Mouse (Mus musculus): ENCODE results near the gene Hist1h3g.
"Not testable (repeated sequence)": the region's sequence is repeated elsewhere in the genome, so short reads cannot be mapped to it uniquely, and the experiment has no call there.

The Hist1h3g gene

GRCm38 (mm10) chr13:23534368-23535131 lies 672 bp upstream of the Hist1h3g start:
- DNase-seq (ENCODE audit: low read depth, low spot score): no peak

- no peak for DNase-seq (ENCODE audit: low read depth, low spot score)
These were observed 1.0 kb downstream of the Hist1h3g start for GRCm38 (mm10) chr13:23536076-23536822.

DNA sequence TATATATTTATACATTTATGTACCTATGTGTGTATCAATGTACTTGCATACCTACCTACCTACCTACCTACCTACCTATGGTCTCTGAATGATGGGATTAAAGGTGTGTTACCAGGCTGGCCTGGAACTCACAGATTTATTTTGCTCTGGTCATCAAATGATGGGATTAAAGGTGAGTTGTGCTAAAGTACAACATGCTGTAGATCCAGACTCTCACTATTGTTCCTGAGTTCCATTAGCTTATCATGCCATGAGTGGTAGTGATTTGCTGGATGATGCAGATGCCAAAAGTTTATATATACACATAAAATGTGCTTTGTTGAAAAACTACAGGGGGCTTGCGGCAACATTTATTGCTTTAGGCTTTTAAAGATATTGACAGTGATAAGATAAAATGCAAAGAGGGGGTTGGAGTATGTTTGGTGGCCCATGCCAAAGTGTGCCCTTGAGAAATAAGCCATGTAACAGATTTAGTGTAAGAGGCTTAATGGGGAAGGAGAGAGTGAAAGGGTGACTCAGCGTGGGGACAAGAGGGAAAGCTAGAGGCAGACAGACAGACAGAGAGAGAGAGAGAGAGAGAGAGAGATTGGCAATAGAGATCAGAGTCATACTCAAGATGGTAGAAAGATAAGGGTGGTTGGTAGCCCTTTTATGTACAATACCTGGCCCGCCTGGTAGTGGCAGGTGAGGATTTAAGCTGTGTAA lies 1.9 kb downstream of the Hist1h3g start:
- DNase-seq (ENCODE audit: low read depth, low spot score): no peak

DNA sequence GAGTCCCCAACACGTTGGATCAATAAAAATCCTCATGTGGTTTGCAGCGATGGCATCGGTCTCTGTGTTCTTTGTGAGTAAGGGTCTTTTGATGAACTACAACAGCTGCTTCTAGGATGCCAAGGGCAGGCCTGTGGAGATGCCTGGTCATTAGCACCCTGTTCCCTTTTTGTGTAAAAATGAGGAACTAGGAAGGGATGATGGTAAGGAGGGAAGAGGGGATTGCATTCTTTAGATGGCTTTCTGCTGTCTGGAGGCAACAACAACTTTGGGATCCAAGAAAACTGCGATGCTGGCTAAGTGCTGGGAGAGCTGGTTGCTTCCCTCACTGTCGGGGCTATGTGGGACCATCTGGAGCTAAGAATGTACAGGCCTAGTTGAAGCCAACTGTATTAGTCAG lies 3.0 kb downstream of the Hist1h3g start:
- no peak for DNase-seq (ENCODE audit: low read depth, low spot score)

- not testable (repeated sequence) for DNase-seq (ENCODE audit: low read depth, low spot score)
These were observed 4.6 kb downstream of the Hist1h3g start for GRCm38 (mm10) chr13:23539821-23540220.

GRCm38 (mm10) chr13:23541497-23541896 lies 6.3 kb downstream of the Hist1h3g start:
- no peak for DNase-seq (ENCODE audit: low read depth, low spot score)

GRCm38 (mm10) chr13:23542225-23542980 lies 7.2 kb downstream of the Hist1h3g start:
- not testable (repeated sequence) for DNase-seq (ENCODE audit: low read depth, low spot score)

DNA sequence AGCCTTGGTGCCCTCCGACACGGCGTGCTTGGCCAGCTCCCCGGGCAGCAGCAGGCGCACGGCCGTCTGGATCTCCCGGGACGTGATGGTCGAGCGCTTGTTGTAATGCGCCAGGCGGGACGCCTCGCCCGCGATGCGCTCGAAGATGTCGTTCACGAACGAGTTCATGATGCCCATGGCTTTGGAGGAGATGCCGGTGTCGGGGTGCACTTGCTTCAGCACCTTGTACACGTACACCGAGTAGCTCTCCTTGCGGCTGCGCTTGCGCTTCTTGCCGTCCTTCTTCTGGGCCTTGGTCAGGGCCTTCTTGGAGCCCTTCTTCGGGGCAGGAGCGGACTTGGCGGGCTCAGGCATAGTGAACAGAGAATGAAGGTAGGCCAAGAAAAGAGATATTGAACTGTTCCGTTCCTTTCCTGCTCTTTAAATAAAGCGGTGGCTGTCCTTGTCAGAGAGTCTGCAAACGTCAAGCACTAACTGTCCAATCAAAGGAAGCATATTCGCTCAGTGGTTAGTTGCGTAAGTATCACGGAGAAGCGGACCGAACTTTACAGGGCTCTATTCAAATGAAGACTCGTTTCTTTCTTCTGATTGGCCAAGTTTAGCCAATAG lies 7.9 kb downstream of the Hist1h3g start, which contains the start of gene Hist1h2bh:
Hist1h2bh (minus strand) TSS at position 394 of the 609 bp plus-strand sequence.
- DNase-seq (ENCODE audit: low read depth, low spot score): peak; percentile 80

DNA sequence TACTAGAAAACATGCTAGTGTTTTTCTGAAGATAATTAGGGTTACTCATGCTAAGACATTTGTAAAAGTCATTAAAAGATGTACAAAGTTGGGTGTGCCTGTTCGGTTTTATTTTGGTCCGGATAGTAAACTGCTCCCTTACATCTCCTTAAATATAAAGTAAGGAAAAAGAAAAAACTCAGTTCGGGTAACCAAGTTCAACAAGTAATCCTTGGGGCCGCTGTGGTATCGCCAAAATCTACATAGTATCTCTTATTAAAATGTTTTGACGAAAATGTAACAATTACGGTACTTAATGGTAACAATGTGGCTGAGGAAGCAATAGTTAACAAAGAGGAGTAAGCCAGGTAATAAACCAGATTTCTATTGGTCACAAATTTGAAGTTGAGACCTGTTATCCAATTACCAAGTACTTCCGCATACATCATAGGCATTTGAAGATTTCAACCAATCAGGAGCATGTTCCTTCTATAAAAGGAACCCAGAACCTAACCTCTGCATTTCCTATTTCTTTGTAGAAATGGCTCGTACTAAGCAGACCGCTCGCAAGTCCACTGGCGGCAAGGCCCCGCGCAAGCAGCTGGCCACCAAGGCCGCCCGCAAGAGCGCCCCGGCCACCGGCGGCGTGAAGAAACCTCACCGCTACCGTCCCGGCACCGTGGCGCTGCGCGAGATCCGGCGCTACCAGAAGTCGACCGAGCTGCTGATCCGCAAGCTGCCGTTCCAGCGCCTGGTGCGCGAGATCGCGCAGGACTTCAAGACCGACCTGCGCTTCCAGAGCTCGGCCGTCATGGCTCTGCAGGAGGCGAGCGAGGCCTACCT lies 9.0 kb downstream of the Hist1h3g start, which contains the start of gene Hist1h3f:
Hist1h3f (plus strand) TSS at position 88 of the 822 bp plus-strand sequence.
- DNase-seq (ENCODE audit: low read depth, low spot score): peak; percentile 87

- DNase-seq (ENCODE audit: low read depth, low spot score): not testable (repeated sequence)
These were observed 9.5 kb downstream of the Hist1h3g start for GRCm38 (mm10) chr13:23544787-23545120.

GRCm38 (mm10) chr13:23546694-23547093 lies 11.5 kb downstream of the Hist1h3g start:
- DNase-seq (ENCODE audit: low read depth, low spot score): no peak

- no peak for DNase-seq (ENCODE audit: low read depth, low spot score)
These were observed 15.5 kb downstream of the Hist1h3g start for GRCm38 (mm10) chr13:23550761-23551145.

GRCm38 (mm10) chr13:23551146-23551834 lies 16.1 kb downstream of the Hist1h3g start, which contains the start of gene Hist1h4f:
TSS of gene Hist1h4f (minus strand) at chr13:23551648.
- DNase-seq (ENCODE audit: low read depth, low spot score): peak; percentile 92

DNA sequence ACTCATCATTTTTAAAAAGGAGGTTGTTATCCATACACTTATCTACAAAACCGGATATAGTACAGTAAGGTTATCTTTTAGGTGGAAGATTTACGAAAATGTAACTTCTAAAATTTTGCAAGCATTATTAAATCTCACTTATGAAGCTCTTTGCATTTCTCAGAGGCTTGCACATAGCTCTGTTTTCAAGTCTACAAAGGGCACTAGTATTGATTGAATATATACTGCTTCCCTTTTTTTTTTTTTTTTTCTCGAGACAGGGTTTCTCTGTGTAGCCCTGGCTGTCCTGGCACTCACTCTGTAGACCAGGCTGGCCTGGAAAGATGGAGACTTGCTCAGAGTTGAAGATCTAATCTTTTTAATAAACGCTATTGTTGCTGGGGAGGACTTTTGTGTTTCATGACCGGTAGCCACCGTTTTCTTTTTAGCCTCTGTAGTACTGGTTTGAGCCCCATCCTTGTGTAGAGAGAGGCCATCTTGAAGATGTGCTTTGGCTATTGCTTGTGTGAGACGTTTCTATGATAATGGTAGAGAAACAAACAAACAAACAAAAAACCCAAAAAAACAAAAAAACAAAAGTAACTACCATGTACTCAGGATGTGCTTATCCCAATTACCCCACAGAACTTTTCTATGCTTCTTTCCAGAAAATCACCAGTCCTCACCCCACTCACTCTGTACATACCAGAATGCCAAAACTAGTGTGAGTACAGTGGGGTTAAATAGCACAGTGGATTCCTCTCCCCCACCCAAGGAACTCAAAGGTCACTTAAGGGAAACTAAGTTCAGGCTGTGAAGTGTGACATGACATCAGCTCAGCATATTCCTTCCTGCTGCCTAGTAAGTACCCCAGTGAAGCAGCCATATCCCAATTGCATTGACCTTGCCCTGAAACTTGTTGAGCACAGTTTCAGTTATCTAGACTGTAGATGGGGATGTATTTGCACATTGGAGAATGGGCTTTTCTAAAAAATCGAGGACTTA lies 17.0 kb downstream of the Hist1h3g start:
- no peak for DNase-seq (ENCODE audit: low read depth, low spot score)

- no peak for DNase-seq (ENCODE audit: low read depth, low spot score)
These were observed 17.7 kb downstream of the Hist1h3g start, which contains the start of gene Hist1h1d for GRCm38 (mm10) chr13:23552962-23553361. TSS of gene Hist1h1d (plus strand) at chr13:23553262.

DNA sequence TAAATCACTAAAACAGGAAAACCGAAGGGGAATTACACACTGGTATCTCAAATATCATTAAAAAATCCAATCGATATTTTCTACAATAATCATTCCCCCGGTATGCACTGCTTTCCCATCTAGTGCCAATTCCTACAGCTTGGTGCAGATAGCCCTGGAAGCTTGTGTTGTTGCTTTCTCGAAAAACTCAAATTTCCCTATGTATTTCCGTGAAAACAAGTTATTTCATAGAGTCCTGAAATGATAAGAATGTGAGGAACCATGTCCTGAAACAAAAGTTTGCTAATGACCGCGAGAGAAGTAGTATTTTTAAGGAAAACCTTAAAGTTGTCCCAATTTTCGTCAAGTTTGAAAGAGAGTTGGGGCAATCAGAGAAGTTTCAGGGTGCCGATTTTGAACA lies 19.2 kb downstream of the Hist1h3g start:
- DNase-seq (ENCODE audit: low read depth, low spot score): no peak

- no peak for DNase-seq (ENCODE audit: low read depth, low spot score)
These were observed 20.0 kb downstream of the Hist1h3g start for GRCm38 (mm10) chr13:23554925-23555838.
